Mouse (Mus musculus) intestine, embryonic 14.5 days (tissue): ENCODE data around the gene Rbm5. TPM values are rescaled to one million over a fixed set of nuclear protein-coding genes. Genes with fewer than 3 reads are reported as not detected.

ENCODE experiments used
- ATAC-seq: fragments of 200-750 bp; cut with Nextera tagmentation; replicated peaks from 2 replicates; pipeline ENCODE4 v1.8.0; 2017; ENCODE audit warnings: low read depth, moderate number of reproducible peaks, moderate TSS enrichment, moderate library complexity; ENCODE audit not compliant: low FRiP score, low TSS enrichment
- DNase-seq: peaks from one replicate; pipeline ENCODE4 v3.0.0-alpha.2; 2018; ENCODE audit warnings: low spot score
- H3K27ac ChIP-seq: fragments of 300-500 bp; sonication (generic); 2 replicates; pipeline ENCODE4 v1.5.1; 2014; ENCODE audit warnings: low read depth, mild to moderate bottlenecking, control low read depth
- H3K27me3 ChIP-seq: fragments of 300-500 bp; sonication (generic); replicated peaks from 2 replicates; pipeline ENCODE4 v1.6.1; 2014; ENCODE audit warnings: low read length, control low read depth; ENCODE audit not compliant: control insufficient read depth, insufficient read depth
- H3K36me3 ChIP-seq: fragments of 300-500 bp; sonication (generic); 2 replicates; pipeline ENCODE4 v1.6.1; 2014; ENCODE audit warnings: low read length, control low read depth; ENCODE audit not compliant: control insufficient read depth, insufficient read depth
- H3K4me1 ChIP-seq: fragments of 300-500 bp; sonication (generic); replicated peaks from 2 replicates; pipeline ENCODE4 v1.6.1; 2014; ENCODE audit warnings: low read length, control low read depth, mixed read lengths; ENCODE audit not compliant: control insufficient read depth, insufficient read depth
- H3K4me2 ChIP-seq: fragments of 300-500 bp; sonication (generic); 2 replicates; pipeline ENCODE4 v1.6.1; 2014; ENCODE audit warnings: low read length
- H3K4me3 ChIP-seq: fragments of 300-500 bp; sonication (generic); 2 replicates; pipeline ENCODE4 v1.5.1; 2014; ENCODE audit warnings: low read depth, low read length, control low read depth, mixed read lengths
- H3K9ac ChIP-seq: fragments of 300-500 bp; sonication (generic); 2 replicates; pipeline ENCODE4 v1.6.1; 2014; ENCODE audit warnings: mild to moderate bottlenecking, low read length
- H3K9me3 ChIP-seq: fragments of 300-500 bp; sonication (generic); 2 replicates; pipeline ENCODE4 v1.6.1; 2016; ENCODE audit warnings: low read length, control low read depth; ENCODE audit not compliant: control insufficient read depth
- WGBS: fragments of 180-500 bp; shearing (Covaris S2); extraction: QIAGEN DNeasy Blood & Tissue Kit; methylation state at CpG from one replicate; pipeline ENCODE4 v1.1.7; 2014; 5-methylcytosine and 5-hydroxymethylcytosine counted together
- polyA plus RNA-seq: library from polyadenylated mRNA; unstranded; fragments of >200 nt; fragmentation: Nextera tagmentation; extraction: Ambion mirVana; gene quantifications from 2 replicates; pipeline ENCODE4 v1.2.1, GENCODE M21; 2014

The Rbm5 gene
- polyA plus RNA-seq, 1 experiment from 2014 or later: 156 TPM

DNA sequence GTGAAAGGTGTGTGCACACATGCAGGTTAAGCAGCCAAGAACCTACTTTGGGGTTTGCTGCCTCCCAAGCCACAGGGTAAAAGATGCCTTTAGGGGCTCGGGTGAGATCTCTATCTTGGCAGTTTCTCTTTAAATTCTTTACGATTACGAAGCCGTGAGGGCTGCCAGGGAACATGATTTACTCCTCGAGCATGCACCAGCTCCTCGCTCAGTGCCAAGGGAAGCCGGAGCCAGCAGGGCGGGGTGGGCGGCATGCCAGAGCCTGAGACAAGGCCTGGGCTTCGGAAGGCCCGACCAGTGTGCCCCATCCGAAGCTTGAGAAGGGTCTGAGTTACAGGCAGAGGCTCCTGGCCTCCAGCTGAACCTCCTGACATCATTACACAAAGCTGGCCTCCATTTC, 69.2 kb downstream of the Rbm5 start:
- Histone ChIP-seq H3K9me3 (no peaks in the 10 kb centered on the region), H3K27ac (0 out of 2 replicates have a peak overlapping the region, but pooled peaks have one; percentile 22), H3K9ac (no peak overlapping the region), H3K4me2 (no peak overlapping the region), H3K4me1 (peaks cover 90% of the 10 kb centered on the region), H3K4me3 (no peak overlapping the region), H3K36me3 (peaks cover 10% of the 10 kb centered on the region), H3K27me3 (no peaks in the 10 kb centered on the region)
- WGBS: 32% methylated on average over 12 of the region's 12 CpGs
- DNase-seq (no peak), ATAC-seq (no peak)

- H3K9ac ChIP-seq: no peak overlapping the region
- no peak overlapping the region for H3K4me2 ChIP-seq
These were observed 70.7 kb downstream of the Rbm5 start for GRCm38 (mm10) chr9:107700114-107700571.

DNA sequence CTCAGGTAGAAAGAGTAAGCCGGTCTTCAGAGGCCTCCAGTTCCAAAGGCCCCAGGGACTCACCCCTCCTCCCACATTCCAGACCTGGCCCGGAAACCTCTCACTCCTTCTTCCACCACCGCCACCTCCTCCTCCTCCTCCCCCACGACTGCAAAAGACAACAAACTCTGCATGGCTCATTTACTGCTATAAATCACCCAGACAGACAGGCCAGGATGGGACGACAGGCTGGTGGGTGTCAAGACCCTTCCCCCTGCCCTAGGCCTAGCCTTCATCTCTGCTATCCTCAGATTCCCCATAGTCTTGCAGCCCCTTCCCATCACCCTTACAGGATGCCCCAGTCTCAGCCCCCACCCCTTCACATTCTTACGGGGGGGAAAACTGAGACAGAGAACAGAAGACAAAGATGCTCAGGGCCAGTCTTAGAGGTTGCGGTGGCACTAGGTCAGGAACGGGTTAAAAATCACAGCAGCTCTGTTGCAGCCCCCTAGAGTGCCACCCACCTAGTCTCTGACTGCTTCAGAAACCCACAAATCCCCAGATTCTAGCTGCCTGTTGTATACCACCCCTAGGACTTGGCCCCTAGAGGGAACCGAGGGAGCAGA, 71.3 kb downstream of the Rbm5 start:
- H3K4me2 ChIP-seq: peak overlapping the region; percentile 29

More at GRCm38 (mm10) chr9:107700114-107700571, 70.7 kb downstream of the Rbm5 start:
- Histone ChIP-seq H3K27me3 (no peaks in the 10 kb centered on the region), H3K9me3 (no peaks in the 10 kb centered on the region), H3K27ac (peak overlapping the region; percentile 69), H3K36me3 (peaks cover 11% of the 10 kb centered on the region), H3K4me1 (peaks cover 81% of the 10 kb centered on the region), H3K4me3 (no peak overlapping the region)
- DNase-seq: no peak
- ATAC-seq: no peak
- WGBS: 45% methylated on average over 6 of the region's 6 CpGs

DNA sequence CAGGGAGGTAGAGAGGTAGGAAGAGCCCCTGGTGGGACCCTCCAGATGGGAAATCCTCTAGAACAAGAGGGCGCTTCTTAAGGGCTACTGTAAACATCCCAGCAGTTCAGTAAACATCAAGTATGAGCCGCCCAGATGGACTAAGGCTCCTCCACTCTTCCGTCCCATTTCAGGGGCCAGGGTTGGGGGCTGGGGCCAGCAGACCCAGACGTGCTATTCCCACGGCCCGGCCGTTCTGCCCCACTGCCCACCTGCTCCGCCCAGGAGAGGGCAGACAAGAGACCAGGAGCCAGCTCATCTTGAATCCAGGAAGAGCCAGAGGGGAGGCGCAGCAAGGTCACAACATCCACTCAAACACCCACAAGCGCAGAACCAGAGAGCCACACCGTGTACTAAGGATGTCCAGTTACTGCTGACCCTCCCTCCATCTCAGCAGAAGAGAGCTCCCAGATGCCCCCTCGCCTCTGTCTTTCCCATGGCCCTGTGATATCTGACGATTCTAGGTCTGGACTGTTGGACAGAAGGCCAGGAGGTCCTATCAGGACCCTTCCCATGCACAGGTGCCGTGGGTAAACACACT, 72.1 kb downstream of the Rbm5 start:
- WGBS: 12% methylated on average over 14 of the region's 14 CpGs
- Histone ChIP-seq H3K27me3 (no peaks in the 10 kb centered on the region), H3K9me3 (no peaks in the 10 kb centered on the region), H3K4me1 (peaks cover 67% of the 10 kb centered on the region), H3K4me2 (peak overlapping the region; percentile 29), H3K9ac (0 out of 2 replicates have a peak overlapping the region, but pooled peaks have one; percentile 0), H3K36me3 (0 out of 2 replicates have a peak, but pooled peaks cover 2% of the 10 kb centered on the region), H3K27ac (peak overlapping the region; percentile 69), H3K4me3 (0 out of 2 replicates have a peak overlapping the region, but pooled peaks have one; percentile 6)
- DNase-seq (no peak), ATAC-seq (no peak)

More for the DNA sequence above, 71.3 kb downstream of the Rbm5 start:
- no peak overlapping the region for H3K9ac ChIP-seq
- H3K27me3 ChIP-seq: no peaks in the 10 kb centered on the region
- H3K27ac ChIP-seq: peak overlapping the region; percentile 69
- peaks cover 75% of the 10 kb centered on the region for H3K4me1 ChIP-seq
- no peaks in the 10 kb centered on the region for H3K9me3 ChIP-seq
- peaks cover 6% of the 10 kb centered on the region; the same call in 1 of the 2 replicates for H3K36me3 ChIP-seq
- ATAC-seq (no peak), DNase-seq (no peak)
- WGBS: 10% methylated on average over 9 of the region's 9 CpGs
- H3K4me3 ChIP-seq: no peak overlapping the region

- ATAC-seq: no peak
- DNase-seq: no peak
- Histone ChIP-seq H3K4me1 (peaks cover 61% of the 10 kb centered on the region), H3K4me3 (0 out of 2 replicates have a peak overlapping the region, but pooled peaks have one; percentile 6), H3K9me3 (no peaks in the 10 kb centered on the region), H3K36me3 (0 out of 2 replicates have a peak, but pooled peaks cover 2% of the 10 kb centered on the region), H3K4me2 (peak overlapping the region; percentile 29), H3K27me3 (no peaks in the 10 kb centered on the region), H3K27ac (peak overlapping the region; percentile 69), H3K9ac (no peak overlapping the region)
- WGBS: 34% methylated on average over 14 of the region's 14 CpGs
These were observed 72.8 kb downstream of the Rbm5 start for GRCm38 (mm10) chr9:107697811-107698521.

- no peak for DNase-seq
- 59% methylated on average over 9 of the region's 9 CpGs for WGBS
These were observed 73.8 kb downstream of the Rbm5 start for GRCm38 (mm10) chr9:107696845-107697610.

DNA sequence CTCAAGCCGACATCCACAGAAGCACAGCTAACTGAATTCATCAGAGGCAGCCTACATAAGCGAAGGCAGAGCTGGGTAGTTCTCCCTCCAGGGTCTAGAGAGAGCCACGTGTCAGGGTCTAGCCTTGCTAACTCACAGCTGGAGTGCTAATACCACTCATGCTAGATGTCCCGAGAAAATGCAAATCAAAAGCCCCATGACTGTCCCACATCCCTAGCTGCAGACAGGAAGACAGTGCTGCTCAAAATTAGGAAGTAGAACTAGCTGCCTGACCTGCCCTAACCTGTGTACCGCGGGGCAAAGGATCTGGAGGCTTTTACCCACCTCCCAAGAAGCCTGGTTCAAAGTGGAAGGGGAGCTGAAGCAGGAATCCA, 74.7 kb downstream of the Rbm5 start:
- peaks cover 44% of the 10 kb centered on the region for H3K4me1 ChIP-seq

More at GRCm38 (mm10) chr9:107696845-107697610, 73.8 kb downstream of the Rbm5 start:
- H3K4me2 ChIP-seq: no peak overlapping the region
- no peaks in the 10 kb centered on the region for H3K9me3 ChIP-seq
- ATAC-seq: no peak
- H3K4me3 ChIP-seq: no peak overlapping the region
- peaks cover 52% of the 10 kb centered on the region for H3K4me1 ChIP-seq
- H3K9ac ChIP-seq: no peak overlapping the region
- H3K36me3 ChIP-seq: peaks cover 7% of the 10 kb centered on the region
- no peaks in the 10 kb centered on the region for H3K27me3 ChIP-seq
- no peak overlapping the region for H3K27ac ChIP-seq

GRCm38 (mm10) chr9:107695441-107696105, 75.2 kb downstream of the Rbm5 start:
- peaks cover 39% of the 10 kb centered on the region for H3K4me1 ChIP-seq
- no peaks in the 10 kb centered on the region for H3K27me3 ChIP-seq
- peaks cover 21% of the 10 kb centered on the region for H3K36me3 ChIP-seq
- 77% methylated on average over 12 of the region's 12 CpGs for WGBS
- no peaks in the 10 kb centered on the region for H3K9me3 ChIP-seq
- no peak overlapping the region for H3K27ac ChIP-seq
- no peak overlapping the region for H3K4me2 ChIP-seq
- no peak for DNase-seq
- ATAC-seq: no peak
- H3K4me3 ChIP-seq: no peak overlapping the region
- H3K9ac ChIP-seq: no peak overlapping the region

More for the DNA sequence above, 74.7 kb downstream of the Rbm5 start:
- H3K36me3 ChIP-seq: peaks cover 16% of the 10 kb centered on the region
- WGBS: 56% methylated on average over 6 of the region's 6 CpGs
- H3K4me3 ChIP-seq: no peak overlapping the region
- ATAC-seq: no peak
- no peak for DNase-seq
- no peaks in the 10 kb centered on the region for H3K27me3 ChIP-seq
- H3K9me3 ChIP-seq: no peaks in the 10 kb centered on the region
- H3K9ac ChIP-seq: no peak overlapping the region
- no peak overlapping the region for H3K27ac ChIP-seq
- H3K4me2 ChIP-seq: no peak overlapping the region
